Mouse (Mus musculus): Measurements from ENCODE around the gene Ddi2. TPM values are rescaled to one million over a fixed set of nuclear protein-coding genes. Genes with fewer than 3 reads are reported as not detected.

Ddi2 gene
- polyA plus RNA-seq, 1 experiment from 2014 or later, result 28.1 TPM

GRCm38 (mm10) chr4:141658846-141659484 lies 64.3 kb downstream of the Ddi2 start:
- Histone ChIP-seq H3K4me1 (peaks cover 11% of the 10 kb centered on the region), H3K27me3 (replicated peaks; ENCODE audit: low read depth, poor library complexity, severe bottlenecking) (no peaks in the 10 kb centered on the region), H3K27ac (replicated peaks) (no peak overlapping the region), H3K4me3 (no peak overlapping the region), H3K36me3 (replicated peaks) (peaks cover 70% of the 10 kb centered on the region), H3K9me3 (no peaks in the 10 kb centered on the region)
- WGBS, result 91% methylated on average over 6 of the region's 6 CpGs
- no peak for DNase-seq (ENCODE audit: low spot score)

GRCm38 (mm10) chr4:141656932-141657331 lies 66.3 kb downstream of the Ddi2 start:
- Histone ChIP-seq H3K36me3 (replicated peaks) (peaks cover 85% of the 10 kb centered on the region), H3K27ac (replicated peaks) (no peak overlapping the region), H3K9me3 (no peaks in the 10 kb centered on the region), H3K4me1 (no peaks in the 10 kb centered on the region), H3K27me3 (replicated peaks; ENCODE audit: low read depth, poor library complexity, severe bottlenecking) (no peaks in the 10 kb centered on the region), H3K4me3 (no peak overlapping the region)
- 85% methylated on average over 8 of the region's 8 CpGs for WGBS
- no peak for DNase-seq (ENCODE audit: low spot score)

- H3K4me1 ChIP-seq, result no peaks in the 10 kb centered on the region
- WGBS, result 87% methylated on average over 12 of the region's 12 CpGs
- no peaks in the 10 kb centered on the region for H3K9me3 ChIP-seq
- H3K4me3 ChIP-seq, result no peak overlapping the region
- no peak overlapping the region for H3K27ac ChIP-seq (replicated peaks)
- DNase-seq (ENCODE audit: low spot score), result no peak
- H3K27me3 ChIP-seq (replicated peaks; ENCODE audit: low read depth, poor library complexity, severe bottlenecking), result no peaks in the 10 kb centered on the region
- H3K36me3 ChIP-seq (replicated peaks), result peaks cover 86% of the 10 kb centered on the region
Measured at GRCm38 (mm10) chr4:141655908-141656608, 67.2 kb downstream of the Ddi2 start.

- no peaks in the 10 kb centered on the region for H3K4me1 ChIP-seq
- WGBS, result 95% methylated on average over 6 of the region's 6 CpGs
- H3K4me3 ChIP-seq, result no peak overlapping the region
- H3K9me3 ChIP-seq, result no peaks in the 10 kb centered on the region
- no peak for DNase-seq (ENCODE audit: low spot score)
- H3K27me3 ChIP-seq (replicated peaks; ENCODE audit: low read depth, poor library complexity, severe bottlenecking), result no peaks in the 10 kb centered on the region
- no peak overlapping the region for H3K27ac ChIP-seq (replicated peaks)
- H3K36me3 ChIP-seq (replicated peaks), result peaks cover 73% of the 10 kb centered on the region
Measured at GRCm38 (mm10) chr4:141654509-141654908, 68.7 kb downstream of the Ddi2 start.

GRCm38 (mm10) chr4:141653813-141654212 lies 69.4 kb downstream of the Ddi2 start:
- whole genome bisulfite sequencing, result 93% methylated on average over 13 of the region's 13 CpGs

GRCm38 (mm10) chr4:141653044-141653443 lies 70.2 kb downstream of the Ddi2 start:
- Histone ChIP-seq H3K27ac (replicated peaks) (no peak overlapping the region), H3K4me3 (no peak overlapping the region), H3K9me3 (no peaks in the 10 kb centered on the region), H3K27me3 (replicated peaks; ENCODE audit: low read depth, poor library complexity, severe bottlenecking) (no peaks in the 10 kb centered on the region), H3K36me3 (replicated peaks) (peaks cover 75% of the 10 kb centered on the region), H3K4me1 (no peaks in the 10 kb centered on the region)
- 92% methylated on average over 8 of the region's 8 CpGs for WGBS
- no peak for DNase-seq (ENCODE audit: low spot score)

More at GRCm38 (mm10) chr4:141653813-141654212, 69.4 kb downstream of the Ddi2 start:
- no peak for DNase-seq (ENCODE audit: low spot score)
- Histone ChIP-seq H3K4me1 (no peaks in the 10 kb centered on the region), H3K27ac (replicated peaks) (no peak overlapping the region), H3K36me3 (replicated peaks) (peaks cover 73% of the 10 kb centered on the region), H3K4me3 (no peak overlapping the region), H3K9me3 (no peaks in the 10 kb centered on the region), H3K27me3 (replicated peaks; ENCODE audit: low read depth, poor library complexity, severe bottlenecking) (no peaks in the 10 kb centered on the region)

- H3K9me3 ChIP-seq, result no peaks in the 10 kb centered on the region
- WGBS, result 91% methylated on average over 10 of the region's 10 CpGs
- H3K4me1 ChIP-seq, result no peaks in the 10 kb centered on the region
- H3K27me3 ChIP-seq (replicated peaks; ENCODE audit: low read depth, poor library complexity, severe bottlenecking), result no peaks in the 10 kb centered on the region
- H3K36me3 ChIP-seq (replicated peaks), result peaks cover 78% of the 10 kb centered on the region
- H3K27ac ChIP-seq (replicated peaks), result no peak overlapping the region
- H3K4me3 ChIP-seq, result no peak overlapping the region
- no peak for DNase-seq (ENCODE audit: low spot score)
Measured at GRCm38 (mm10) chr4:141651944-141652343, 71.3 kb downstream of the Ddi2 start.

GRCm38 (mm10) chr4:141651286-141651685 lies 71.9 kb downstream of the Ddi2 start:
- no peaks in the 10 kb centered on the region for H3K27me3 ChIP-seq (replicated peaks; ENCODE audit: low read depth, poor library complexity, severe bottlenecking)
- H3K27ac ChIP-seq (replicated peaks), result no peak overlapping the region
- DNase-seq (ENCODE audit: low spot score), result no peak
- peaks cover 78% of the 10 kb centered on the region for H3K36me3 ChIP-seq (replicated peaks)
- WGBS, result 92% methylated on average over 6 of the region's 6 CpGs
- H3K4me3 ChIP-seq, result no peak overlapping the region
- no peaks in the 10 kb centered on the region for H3K9me3 ChIP-seq
- H3K4me1 ChIP-seq, result no peaks in the 10 kb centered on the region

GRCm38 (mm10) chr4:141649244-141649643 lies 74.0 kb downstream of the Ddi2 start:
- DNase-seq (ENCODE audit: low spot score), result no peak
- no peaks in the 10 kb centered on the region for H3K27me3 ChIP-seq (replicated peaks; ENCODE audit: low read depth, poor library complexity, severe bottlenecking)
- H3K9me3 ChIP-seq, result no peaks in the 10 kb centered on the region
- H3K36me3 ChIP-seq (replicated peaks), result peaks cover 62% of the 10 kb centered on the region
- 84% methylated on average over 6 of the region's 6 CpGs for WGBS
- no peak overlapping the region for H3K27ac ChIP-seq (replicated peaks)
- no peaks in the 10 kb centered on the region for H3K4me1 ChIP-seq
- H3K4me3 ChIP-seq, result no peak overlapping the region

- Histone ChIP-seq H3K36me3 (replicated peaks) (peaks cover 52% of the 10 kb centered on the region), H3K27me3 (replicated peaks; ENCODE audit: low read depth, poor library complexity, severe bottlenecking) (no peaks in the 10 kb centered on the region), H3K4me1 (no peaks in the 10 kb centered on the region), H3K9me3 (no peaks in the 10 kb centered on the region), H3K27ac (replicated peaks) (no peak overlapping the region), H3K4me3 (no peak overlapping the region)
- WGBS, result 96% methylated on average over 5 of the region's 5 CpGs
- DNase-seq (ENCODE audit: low spot score), result no peak
Measured at GRCm38 (mm10) chr4:141648262-141648661, 75.0 kb downstream of the Ddi2 start.

- Histone ChIP-seq H3K27ac (replicated peaks) (no peak overlapping the region), H3K36me3 (replicated peaks) (peaks cover 50% of the 10 kb centered on the region), H3K4me3 (no peak overlapping the region), H3K27me3 (replicated peaks; ENCODE audit: low read depth, poor library complexity, severe bottlenecking) (no peaks in the 10 kb centered on the region), H3K9me3 (no peaks in the 10 kb centered on the region), H3K4me1 (no peaks in the 10 kb centered on the region)
- DNase-seq (ENCODE audit: low spot score), result no peak
- 94% methylated on average over 3 of the region's 3 CpGs for WGBS
Measured at GRCm38 (mm10) chr4:141647187-141647586, 76.0 kb downstream of the Ddi2 start.

GRCm38 (mm10) chr4:141645988-141646387 lies 77.2 kb downstream of the Ddi2 start:
- DNase-seq (ENCODE audit: low spot score), result no peak
- no peaks in the 10 kb centered on the region for H3K27me3 ChIP-seq (replicated peaks; ENCODE audit: low read depth, poor library complexity, severe bottlenecking)
- H3K9me3 ChIP-seq, result no peaks in the 10 kb centered on the region
- no peaks in the 10 kb centered on the region for H3K4me1 ChIP-seq
- H3K27ac ChIP-seq (replicated peaks), result no peak overlapping the region
- 93% methylated on average over 8 of the region's 8 CpGs for WGBS
- no peak overlapping the region for H3K4me3 ChIP-seq
- peaks cover 51% of the 10 kb centered on the region for H3K36me3 ChIP-seq (replicated peaks)

All from embryonic facial prominence, embryonic 10.5 days (tissue).